Mouse (Mus musculus): Measurements from ENCODE around the gene 3830406C13Rik.

3830406C13Rik gene

GRCm38 (mm10) chr14:12343451-12343941, 59.5 kb downstream of the 3830406C13Rik start:
- DNase-seq, result no peak

GRCm38 (mm10) chr14:12344061-12344745, 60.2 kb downstream of the 3830406C13Rik start:
- peak; percentile 52 for DNase-seq

DNA sequence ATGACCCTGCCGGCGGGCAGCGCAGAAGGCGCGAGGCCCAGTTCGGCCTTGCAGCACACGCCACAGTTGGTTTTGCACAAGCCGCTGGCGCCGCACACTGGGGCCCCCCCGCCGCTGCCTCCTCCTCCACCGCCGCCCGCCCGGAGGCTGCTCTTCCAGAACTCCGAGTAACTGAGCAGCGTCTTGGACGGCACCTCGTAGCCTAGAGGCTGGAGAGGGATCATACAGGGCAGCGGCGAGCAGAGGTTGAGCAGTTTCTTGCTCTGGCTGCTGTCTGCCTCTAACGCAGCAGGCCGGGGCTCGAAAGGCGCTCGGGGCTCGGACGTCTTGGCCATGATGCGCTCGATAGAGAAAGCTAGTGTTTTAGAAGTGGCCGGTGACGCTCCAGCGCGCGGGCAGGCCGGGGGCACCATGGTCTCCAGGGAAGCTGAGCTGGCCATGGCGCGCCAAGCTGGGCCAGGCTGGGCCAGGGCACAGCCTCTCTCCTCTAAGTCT, 60.8 kb downstream of the 3830406C13Rik start:
- no peak for DNase-seq

GRCm38 (mm10) chr14:12345241-12345921, 61.4 kb downstream of the 3830406C13Rik start:
- no peak for DNase-seq

- DNase-seq, result no peak
Observed at GRCm38 (mm10) chr14:12346011-12346864, 62.3 kb downstream of the 3830406C13Rik start.

- no peak for DNase-seq
Observed at GRCm38 (mm10) chr14:12346865-12347600, 63.1 kb downstream of the 3830406C13Rik start.

- DNase-seq, result no peak
Observed at GRCm38 (mm10) chr14:12348089-12348488, 64.1 kb downstream of the 3830406C13Rik start, which contains the start of gene Fezf2. Fezf2 (minus strand) TSS chr14:12348189.

GRCm38 (mm10) chr14:12349334-12350090, 65.5 kb downstream of the 3830406C13Rik start:
- DNase-seq, result no peak

- DNase-seq, result no peak
Observed at GRCm38 (mm10) chr14:12350271-12350916, 66.4 kb downstream of the 3830406C13Rik start.

All from kidney, adult 9 months (tissue).